Mouse (Mus musculus): ENCODE data around the gene Adam30. TPM values are rescaled to one million over a fixed set of nuclear protein-coding genes. Genes with fewer than 3 reads are reported as not detected.

The Adam30 gene
- polyA plus RNA-seq, 1 experiment from 2014 or later, result not detected

GRCm38 (mm10) chr3:98141456-98141855, 19.0 kb upstream of the Adam30 start:
- Histone ChIP-seq H3K4me3 (ENCODE audit: low read depth, low read length) (no peak overlapping the region), H3K4me1 (ENCODE audit: control insufficient read depth, insufficient read depth, low read length) (no peaks in the 10 kb centered on the region), H3K9me3 (replicated peaks; ENCODE audit: control insufficient read depth, low read length) (no peaks in the 10 kb centered on the region), H3K9ac (replicated peaks; ENCODE audit: low read length) (no peak overlapping the region), H3K4me2 (ENCODE audit: low read depth, low read length) (no peak overlapping the region), H3K27me3 (ENCODE audit: control insufficient read depth, insufficient read depth, low read length) (no peaks in the 10 kb centered on the region), H3K27ac (replicated peaks; ENCODE audit: low read depth, low read length) (no peak overlapping the region), H3K36me3 (replicated peaks; ENCODE audit: control insufficient read depth, insufficient read depth, low read depth, low read length) (peaks cover 13% of the 10 kb centered on the region)
- DNase-seq (ENCODE audit: low spot score) (no peak), ATAC-seq (replicated peaks; ENCODE audit: insufficient number of reproducible peaks, low FRiP score, low TSS enrichment, low read depth) (no peak)
- 95% methylated on average over 15 of the region's 15 CpGs for WGBS

GRCm38 (mm10) chr3:98142862-98143261, 17.6 kb upstream of the Adam30 start:
- no peak for ATAC-seq (replicated peaks; ENCODE audit: insufficient number of reproducible peaks, low FRiP score, low TSS enrichment, low read depth)
- no peaks in the 10 kb centered on the region for H3K27me3 ChIP-seq (ENCODE audit: control insufficient read depth, insufficient read depth, low read length)
- H3K4me2 ChIP-seq (ENCODE audit: low read depth, low read length), result no peak overlapping the region
- H3K4me1 ChIP-seq (ENCODE audit: control insufficient read depth, insufficient read depth, low read length), result no peaks in the 10 kb centered on the region
- H3K27ac ChIP-seq (replicated peaks; ENCODE audit: low read depth, low read length), result no peak overlapping the region
- no peak overlapping the region for H3K9ac ChIP-seq (replicated peaks; ENCODE audit: low read length)
- H3K9me3 ChIP-seq (replicated peaks; ENCODE audit: control insufficient read depth, low read length), result no peaks in the 10 kb centered on the region
- 96% methylated on average over 13 of the region's 13 CpGs for WGBS
- peaks cover 20% of the 10 kb centered on the region for H3K36me3 ChIP-seq (replicated peaks; ENCODE audit: control insufficient read depth, insufficient read depth, low read depth, low read length)
- no peak overlapping the region for H3K4me3 ChIP-seq (ENCODE audit: low read depth, low read length)
- no peak for DNase-seq (ENCODE audit: low spot score)

GRCm38 (mm10) chr3:98145204-98145603, 15.2 kb upstream of the Adam30 start:
- Histone ChIP-seq H3K4me3 (ENCODE audit: low read depth, low read length) (no peak overlapping the region), H3K9ac (replicated peaks; ENCODE audit: low read length) (no peak overlapping the region), H3K4me2 (ENCODE audit: low read depth, low read length) (no peak overlapping the region), H3K4me1 (ENCODE audit: control insufficient read depth, insufficient read depth, low read length) (no peaks in the 10 kb centered on the region), H3K9me3 (replicated peaks; ENCODE audit: control insufficient read depth, low read length) (no peaks in the 10 kb centered on the region), H3K27me3 (ENCODE audit: control insufficient read depth, insufficient read depth, low read length) (no peaks in the 10 kb centered on the region), H3K36me3 (replicated peaks; ENCODE audit: control insufficient read depth, insufficient read depth, low read depth, low read length) (peaks cover 13% of the 10 kb centered on the region), H3K27ac (replicated peaks; ENCODE audit: low read depth, low read length) (no peak overlapping the region)
- no peak for ATAC-seq (replicated peaks; ENCODE audit: insufficient number of reproducible peaks, low FRiP score, low TSS enrichment, low read depth)
- WGBS, result 78% methylated on average over 10 of the region's 10 CpGs
- no peak for DNase-seq (ENCODE audit: low spot score)

- no peaks in the 10 kb centered on the region for H3K27me3 ChIP-seq (ENCODE audit: control insufficient read depth, insufficient read depth, low read length)
- no peak for DNase-seq (ENCODE audit: low spot score)
- H3K9me3 ChIP-seq (replicated peaks; ENCODE audit: control insufficient read depth, low read length), result no peaks in the 10 kb centered on the region
- H3K36me3 ChIP-seq (replicated peaks; ENCODE audit: control insufficient read depth, insufficient read depth, low read depth, low read length), result peaks cover 11% of the 10 kb centered on the region
- no peak for ATAC-seq (replicated peaks; ENCODE audit: insufficient number of reproducible peaks, low FRiP score, low TSS enrichment, low read depth)
- H3K4me2 ChIP-seq (ENCODE audit: low read depth, low read length), result no peak overlapping the region
- H3K4me1 ChIP-seq (ENCODE audit: control insufficient read depth, insufficient read depth, low read length), result no peaks in the 10 kb centered on the region
- H3K4me3 ChIP-seq (ENCODE audit: low read depth, low read length), result no peak overlapping the region
- H3K9ac ChIP-seq (replicated peaks; ENCODE audit: low read length), result no peak overlapping the region
- WGBS, result 94% methylated on average over 29 of the region's 29 CpGs
- H3K27ac ChIP-seq (replicated peaks; ENCODE audit: low read depth, low read length), result no peak overlapping the region
Measured at GRCm38 (mm10) chr3:98146471-98147410, 13.7 kb upstream of the Adam30 start.

GRCm38 (mm10) chr3:98147706-98148105, 12.7 kb upstream of the Adam30 start:
- H3K9me3 ChIP-seq (replicated peaks; ENCODE audit: control insufficient read depth, low read length), result no peaks in the 10 kb centered on the region
- H3K4me2 ChIP-seq (ENCODE audit: low read depth, low read length), result no peak overlapping the region
- no peak overlapping the region for H3K27ac ChIP-seq (replicated peaks; ENCODE audit: low read depth, low read length)
- no peaks in the 10 kb centered on the region for H3K27me3 ChIP-seq (ENCODE audit: control insufficient read depth, insufficient read depth, low read length)
- no peak overlapping the region for H3K9ac ChIP-seq (replicated peaks; ENCODE audit: low read length)
- H3K4me1 ChIP-seq (ENCODE audit: control insufficient read depth, insufficient read depth, low read length), result no peaks in the 10 kb centered on the region
- 91% methylated on average over 14 of the region's 14 CpGs for WGBS
- no peak overlapping the region for H3K4me3 ChIP-seq (ENCODE audit: low read depth, low read length)
- DNase-seq (ENCODE audit: low spot score) (no peak), ATAC-seq (replicated peaks; ENCODE audit: insufficient number of reproducible peaks, low FRiP score, low TSS enrichment, low read depth) (no peak)
- peaks cover 11% of the 10 kb centered on the region for H3K36me3 ChIP-seq (replicated peaks; ENCODE audit: control insufficient read depth, insufficient read depth, low read depth, low read length)

- Histone ChIP-seq H3K4me3 (ENCODE audit: low read depth, low read length) (no peak overlapping the region), H3K27me3 (ENCODE audit: control insufficient read depth, insufficient read depth, low read length) (no peaks in the 10 kb centered on the region), H3K4me1 (ENCODE audit: control insufficient read depth, insufficient read depth, low read length) (no peaks in the 10 kb centered on the region), H3K27ac (replicated peaks; ENCODE audit: low read depth, low read length) (no peak overlapping the region), H3K9me3 (replicated peaks; ENCODE audit: control insufficient read depth, low read length) (no peaks in the 10 kb centered on the region), H3K36me3 (replicated peaks; ENCODE audit: control insufficient read depth, insufficient read depth, low read depth, low read length) (peaks cover 7% of the 10 kb centered on the region), H3K9ac (replicated peaks; ENCODE audit: low read length) (no peak overlapping the region), H3K4me2 (ENCODE audit: low read depth, low read length) (no peak overlapping the region)
- ATAC-seq (replicated peaks; ENCODE audit: insufficient number of reproducible peaks, low FRiP score, low TSS enrichment, low read depth), result no peak
- 93% methylated on average over 11 of the region's 11 CpGs for WGBS
- no peak for DNase-seq (ENCODE audit: low spot score)
Measured at GRCm38 (mm10) chr3:98149881-98150280, 10.5 kb upstream of the Adam30 start.

- H3K27me3 ChIP-seq (ENCODE audit: control insufficient read depth, insufficient read depth, low read length), result no peaks in the 10 kb centered on the region
- H3K9me3 ChIP-seq (replicated peaks; ENCODE audit: control insufficient read depth, low read length), result no peaks in the 10 kb centered on the region
- no peaks in the 10 kb centered on the region for H3K4me1 ChIP-seq (ENCODE audit: control insufficient read depth, insufficient read depth, low read length)
- no peak overlapping the region for H3K4me3 ChIP-seq (ENCODE audit: low read depth, low read length)
- H3K36me3 ChIP-seq (replicated peaks; ENCODE audit: control insufficient read depth, insufficient read depth, low read depth, low read length), result peaks cover 7% of the 10 kb centered on the region
- no peak overlapping the region for H3K9ac ChIP-seq (replicated peaks; ENCODE audit: low read length)
- DNase-seq (ENCODE audit: low spot score) (no peak), ATAC-seq (replicated peaks; ENCODE audit: insufficient number of reproducible peaks, low FRiP score, low TSS enrichment, low read depth) (no peak)
- H3K4me2 ChIP-seq (ENCODE audit: low read depth, low read length), result no peak overlapping the region
- H3K27ac ChIP-seq (replicated peaks; ENCODE audit: low read depth, low read length), result no peak overlapping the region
- 91% methylated on average over 10 of the region's 10 CpGs for whole genome bisulfite sequencing
Measured at GRCm38 (mm10) chr3:98151016-98151415, 9.4 kb upstream of the Adam30 start.

GRCm38 (mm10) chr3:98153460-98153859, 7.0 kb upstream of the Adam30 start:
- no peak overlapping the region for H3K27ac ChIP-seq (replicated peaks; ENCODE audit: low read depth, low read length)
- H3K4me1 ChIP-seq (ENCODE audit: control insufficient read depth, insufficient read depth, low read length), result no peaks in the 10 kb centered on the region
- H3K4me2 ChIP-seq (ENCODE audit: low read depth, low read length), result no peak overlapping the region
- ATAC-seq (replicated peaks; ENCODE audit: insufficient number of reproducible peaks, low FRiP score, low TSS enrichment, low read depth) (no peak), DNase-seq (ENCODE audit: low spot score) (no peak)
- H3K36me3 ChIP-seq (replicated peaks; ENCODE audit: control insufficient read depth, insufficient read depth, low read depth, low read length), result no peaks in the 10 kb centered on the region
- H3K9me3 ChIP-seq (replicated peaks; ENCODE audit: control insufficient read depth, low read length), result no peaks in the 10 kb centered on the region
- H3K27me3 ChIP-seq (ENCODE audit: control insufficient read depth, insufficient read depth, low read length), result no peaks in the 10 kb centered on the region
- no peak overlapping the region for H3K9ac ChIP-seq (replicated peaks; ENCODE audit: low read length)
- no peak overlapping the region for H3K4me3 ChIP-seq (ENCODE audit: low read depth, low read length)

Measured in embryonic facial prominence, embryonic 11.5 days (tissue).